Mouse (Mus musculus): ENCODE data around the gene Tmem150c.

Gene Tmem150c

GRCm38 (mm10) chr5:100166591-100167491 lies 7.2 kb upstream of the Tmem150c start:
- DNase-seq (ENCODE audit: low spot score) = peak; percentile 63

GRCm38 (mm10) chr5:100163368-100163767 lies 3.8 kb upstream of the Tmem150c start:
- DNase-seq (ENCODE audit: low spot score) = no peak

GRCm38 (mm10) chr5:100162857-100163256 lies 3.2 kb upstream of the Tmem150c start:
- no peak for DNase-seq (ENCODE audit: low spot score)

- no peak for DNase-seq (ENCODE audit: low spot score)
These were observed 2.4 kb upstream of the Tmem150c start for GRCm38 (mm10) chr5:100162053-100162452.

- DNase-seq (ENCODE audit: low spot score) = peak; percentile 57
These were observed 594 bp downstream of the Tmem150c start for GRCm38 (mm10) chr5:100158791-100159637.

GRCm38 (mm10) chr5:100158301-100158700 lies 1.3 kb downstream of the Tmem150c start:
- no peak for DNase-seq (ENCODE audit: low spot score)

- no peak for DNase-seq (ENCODE audit: low spot score)
These were observed 4.0 kb downstream of the Tmem150c start for GRCm38 (mm10) chr5:100155646-100156045.

- DNase-seq (ENCODE audit: low spot score) = peak; percentile 68
These were observed 9.6 kb downstream of the Tmem150c start for GRCm38 (mm10) chr5:100149967-100150366.

- DNase-seq (ENCODE audit: low spot score) = no peak
These were observed 14.8 kb downstream of the Tmem150c start for GRCm38 (mm10) chr5:100144836-100145235.

- DNase-seq (ENCODE audit: low spot score) = no peak
These were observed 32.3 kb downstream of the Tmem150c start for GRCm38 (mm10) chr5:100127283-100127682.

GRCm38 (mm10) chr5:100125409-100126123 lies 34.0 kb downstream of the Tmem150c start:
- DNase-seq (ENCODE audit: low spot score) = no peak

- no peak for DNase-seq (ENCODE audit: low spot score)
These were observed 35.1 kb downstream of the Tmem150c start for GRCm38 (mm10) chr5:100124530-100124929.

GRCm38 (mm10) chr5:100123283-100123682 lies 36.3 kb downstream of the Tmem150c start:
- no peak for DNase-seq (ENCODE audit: low spot score)

GRCm38 (mm10) chr5:100121170-100121569 lies 38.4 kb downstream of the Tmem150c start:
- no peak for DNase-seq (ENCODE audit: low spot score)

GRCm38 (mm10) chr5:100120711-100121141 lies 38.9 kb downstream of the Tmem150c start:
- DNase-seq (ENCODE audit: low spot score) = peak; percentile 46

GRCm38 (mm10) chr5:100119331-100119730 lies 40.3 kb downstream of the Tmem150c start:
- DNase-seq (ENCODE audit: low spot score) = no peak

GRCm38 (mm10) chr5:100113403-100113802 lies 46.2 kb downstream of the Tmem150c start:
- no peak for DNase-seq (ENCODE audit: low spot score)

- no peak for DNase-seq (ENCODE audit: low spot score)
These were observed 49.0 kb downstream of the Tmem150c start for GRCm38 (mm10) chr5:100110581-100110980.

- no peak for DNase-seq (ENCODE audit: low spot score)
These were observed 49.9 kb downstream of the Tmem150c start for GRCm38 (mm10) chr5:100109543-100110282.

- no peak for DNase-seq (ENCODE audit: low spot score)
These were observed 50.7 kb downstream of the Tmem150c start for GRCm38 (mm10) chr5:100108866-100109265.

GRCm38 (mm10) chr5:100102395-100102794 lies 57.2 kb downstream of the Tmem150c start:
- DNase-seq (ENCODE audit: low spot score) = no peak

Data from embryo, embryonic 10 days (tissue).